Mouse (Mus musculus) right cerebral cortex, postnatal 4 days (tissue): ENCODE measurements around the gene Gpr146.

Source experiments
- DNase-seq: peaks from one replicate; pipeline ENCODE4 v3.0.0-alpha.2; 2022

The Gpr146 gene

GRCm38 (mm10) chr5:139359244-139359643 lies 18.3 kb upstream of the Gpr146 start:
- DNase-seq, result no peak

- DNase-seq, result no peak
Observed at GRCm38 (mm10) chr5:139363858-139364257, 13.6 kb upstream of the Gpr146 start.

GRCm38 (mm10) chr5:139364260-139364910 lies 13.1 kb upstream of the Gpr146 start:
- DNase-seq, result peak; percentile 97

GRCm38 (mm10) chr5:139364911-139365571 lies 12.5 kb upstream of the Gpr146 start:
- DNase-seq, result peak; percentile 34

- no peak for DNase-seq
Observed at GRCm38 (mm10) chr5:139365827-139366226, 11.7 kb upstream of the Gpr146 start.

GRCm38 (mm10) chr5:139366484-139366883 lies 11.0 kb upstream of the Gpr146 start:
- no peak for DNase-seq

GRCm38 (mm10) chr5:139367884-139368458 lies 9.5 kb upstream of the Gpr146 start:
- no peak for DNase-seq

- DNase-seq, result no peak
Observed at GRCm38 (mm10) chr5:139368638-139369320, 8.7 kb upstream of the Gpr146 start.

GRCm38 (mm10) chr5:139370336-139370735 lies 7.2 kb upstream of the Gpr146 start:
- no peak for DNase-seq

- no peak for DNase-seq
Observed at GRCm38 (mm10) chr5:139371118-139371517, 6.4 kb upstream of the Gpr146 start.

GRCm38 (mm10) chr5:139371631-139372401 lies 5.7 kb upstream of the Gpr146 start:
- DNase-seq, result peak; percentile 89

- no peak for DNase-seq
Observed at GRCm38 (mm10) chr5:139373126-139373525, 4.4 kb upstream of the Gpr146 start.

GRCm38 (mm10) chr5:139373889-139374444 lies 3.5 kb upstream of the Gpr146 start:
- DNase-seq, result no peak

- no peak for DNase-seq
Observed at GRCm38 (mm10) chr5:139374841-139375240, 2.7 kb upstream of the Gpr146 start.

GRCm38 (mm10) chr5:139378271-139378556 lies 717 bp downstream of the Gpr146 start:
- DNase-seq, result no peak

- DNase-seq, result no peak
Observed at GRCm38 (mm10) chr5:139378986-139379629, 1.6 kb downstream of the Gpr146 start.

GRCm38 (mm10) chr5:139379771-139380384 lies 2.4 kb downstream of the Gpr146 start:
- DNase-seq, result no peak

- peak; percentile 76 for DNase-seq
Observed at GRCm38 (mm10) chr5:139380385-139381248, 3.1 kb downstream of the Gpr146 start.

GRCm38 (mm10) chr5:139381586-139382513 lies 4.4 kb downstream of the Gpr146 start:
- DNase-seq, result no peak

- DNase-seq, result no peak
Observed at GRCm38 (mm10) chr5:139382760-139383159, 5.3 kb downstream of the Gpr146 start.
